Comparison of ENCODE assay signal across 8 mouse cellular contexts in genomic region chr4:132974904-132975303, GRCm38 (mm10). TPM values are rescaled to one million over a fixed set of nuclear protein-coding genes. Genes with fewer than 3 reads are reported as not detected.
DNase-seq lines count a peak whose midpoint lies in the region; ATAC-seq lines count a peak whose summit lies in the region.

No protein-coding gene starts in this region.

- intact Hi-C loops in left cerebral cortex, postnatal 25 days (cut with DNase I): no loop called here

- H3K27me3 ChIP-seq in intestine, embryonic 16.5 days (replicated peaks; ENCODE audit: control insufficient read depth, insufficient read depth, low read length): peaks cover 5% of the 10 kb centered on the region; the same call in 1 of the 2 replicates
- H3K27me3 ChIP-seq in midbrain, embryonic 10.5 days (ENCODE audit: low read depth, poor library complexity, severe bottlenecking): peaks cover 67% of the 10 kb centered on the region

- no peak for ATAC-seq in intestine, embryonic 16.5 days

- no peaks in the 10 kb centered on the region for H3K9me3 ChIP-seq in intestine, embryonic 16.5 days (ENCODE audit: control insufficient read depth, low read length)
- no peaks in the 10 kb centered on the region for H3K9me3 ChIP-seq in midbrain, embryonic 10.5 days (replicated peaks)

- peak overlapping the region; percentile 51; the same call in 1 of the 2 replicates for H3K27ac ChIP-seq in intestine, embryonic 16.5 days (ENCODE audit: low read length)
- peak overlapping the region; percentile 74 for H3K27ac ChIP-seq in midbrain, embryonic 10.5 days (replicated peaks)

- peaks cover 29% of the 10 kb centered on the region for H3K4me1 ChIP-seq in intestine, embryonic 16.5 days (ENCODE audit: control insufficient read depth, insufficient read depth, low read length)
- H3K4me1 ChIP-seq in midbrain, embryonic 10.5 days: peaks cover 48% of the 10 kb centered on the region

- no peaks in the 10 kb centered on the region for H3K36me3 ChIP-seq in intestine, embryonic 16.5 days (ENCODE audit: control insufficient read depth, insufficient read depth, low read length)
- H3K36me3 ChIP-seq in midbrain, embryonic 10.5 days: no peaks in the 10 kb centered on the region

- peak; percentile 39 to 51 for DNase-seq in thymus, adult 18-20 months
- DNase-seq in thymus, postnatal 0 days (ENCODE audit: low spot score): no peak
- DNase-seq in embryo, embryonic 10.5 days (ENCODE audit: low spot score): peak; percentile 88
- peak; percentile 46 to 62 for DNase-seq in gastrocnemius, postnatal 4 days (ENCODE audit: low spot score in 2 of 2)
- DNase-seq in left cerebral cortex, postnatal 25 days (ENCODE audit: low spot score in 2 of 2): peak; percentile 33 to 40
- DNase-seq in midbrain, embryonic 10.5 days (ENCODE audit: low spot score): peak; percentile 81
- peak; percentile 42 to 71 for DNase-seq in spleen, postnatal 4 days (ENCODE audit: low spot score in 2 of 2)

- WGBS in intestine, embryonic 16.5 days: 7% methylated on average over 15 of the region's 15 CpGs
- 1% methylated on average over 15 of the region's 15 CpGs for WGBS in midbrain, embryonic 10.5 days

- peak overlapping the region; percentile 63 for H3K9ac ChIP-seq in intestine, embryonic 16.5 days (ENCODE audit: low read depth, low read length)

- H3K4me3 ChIP-seq in intestine, embryonic 16.5 days (ENCODE audit: low read length): peak overlapping the region; percentile 43
- peak overlapping the region; percentile 46 for H3K4me3 ChIP-seq in midbrain, embryonic 10.5 days

- H3K4me2 ChIP-seq in intestine, embryonic 16.5 days (ENCODE audit: low read depth, low read length): peak overlapping the region; percentile 64

RNA-seq across cellular contexts. Expression of gene Fgr, which starts 1.0 kb away (rescaled TPM):
- 6.0 and 7.8 TPM in 2 replicates for polyA plus RNA-seq in thymus, postnatal 0 days (2015; fragmentation: Nextera tagmentation; extraction: Ambion mirVana)
- total RNA-seq in gastrocnemius, postnatal 4 days (2021): under 1 TPM; 0.47 to 0.78 TPM
- 3.1 and 3.5 TPM in 2 replicates for polyA plus RNA-seq in intestine, embryonic 16.5 days (2015; fragmentation: Nextera tagmentation; extraction: Ambion mirVana)
- under 1 TPM; 0.18 to 0.25 TPM for total RNA-seq in left cerebral cortex, postnatal 25 days (2021)
- 0.05 and 0.10 TPM in 2 replicates for polyA plus RNA-seq in midbrain, embryonic 10.5 days (2016; fragmentation: Nextera tagmentation; extraction: Ambion mirVana)

RNA-seq across cellular contexts. Expression of gene Ahdc1, which starts 36.2 kb away (rescaled TPM):
- 5.3 and 8.0 TPM in 2 replicates for polyA plus RNA-seq in thymus, postnatal 0 days (2015; fragmentation: Nextera tagmentation; extraction: Ambion mirVana)
- total RNA-seq in gastrocnemius, postnatal 4 days (2021): 100 to 1,000 TPM; 107 to 112 TPM
- 5.3 and 5.7 TPM in 2 replicates for polyA plus RNA-seq in intestine, embryonic 16.5 days (2015; fragmentation: Nextera tagmentation; extraction: Ambion mirVana)
- total RNA-seq in left cerebral cortex, postnatal 25 days (2021): 10 to 100 TPM; 88.2 to 97.6 TPM
- 5.7 and 5.8 TPM in 2 replicates for polyA plus RNA-seq in midbrain, embryonic 10.5 days (2016; fragmentation: Nextera tagmentation; extraction: Ambion mirVana)

RNA-seq across cellular contexts. Expression of gene Fam76a, which starts 52.5 kb away (rescaled TPM):
- polyA plus RNA-seq in thymus, postnatal 0 days (2015; fragmentation: Nextera tagmentation; extraction: Ambion mirVana): 45.4 and 52.4 TPM in 2 replicates
- 10 to 100 TPM; 31.5 to 38.4 TPM for total RNA-seq in gastrocnemius, postnatal 4 days (2021)
- polyA plus RNA-seq in intestine, embryonic 16.5 days (2015; fragmentation: Nextera tagmentation; extraction: Ambion mirVana): 40.5 and 45.6 TPM in 2 replicates
- 10 to 100 TPM; 45.8 to 55.0 TPM for total RNA-seq in left cerebral cortex, postnatal 25 days (2021)
- polyA plus RNA-seq in midbrain, embryonic 10.5 days (2016; fragmentation: Nextera tagmentation; extraction: Ambion mirVana): 34.7 and 35.5 TPM in 2 replicates
